Mouse (Mus musculus): ENCODE data around the gene Pcnx4. TPM values are rescaled to one million over a fixed set of nuclear protein-coding genes. Genes with fewer than 3 reads are reported as not detected.
"Not testable (repeated sequence)": the region's sequence is repeated elsewhere in the genome, so short reads cannot be mapped to it uniquely, and the experiment has no call there.

The Pcnx4 gene
- total RNA-seq, 2 experiments from 2014 or later: 2.8 to 3.9 TPM

DNA sequence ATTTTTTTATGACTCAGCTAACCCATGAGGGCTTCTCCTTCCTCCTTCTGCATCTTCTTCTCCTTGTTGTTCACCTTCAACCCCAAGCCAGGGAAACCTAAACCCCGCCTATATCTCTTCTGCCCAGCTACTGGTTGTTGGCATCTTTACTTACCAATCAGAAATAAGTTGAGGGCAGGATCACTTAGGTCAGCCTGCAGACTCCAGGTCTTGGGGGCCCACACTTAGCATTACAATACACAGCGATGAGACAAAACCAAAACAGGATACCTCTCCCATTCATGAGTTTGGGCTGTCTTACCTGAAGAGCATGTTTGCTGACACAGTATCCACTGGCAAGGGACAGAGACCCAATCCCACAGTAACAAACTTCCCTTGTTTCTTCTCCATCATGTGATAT is 57.8 kb downstream of the Pcnx4 start:
- DNase-seq: no peak

DNA sequence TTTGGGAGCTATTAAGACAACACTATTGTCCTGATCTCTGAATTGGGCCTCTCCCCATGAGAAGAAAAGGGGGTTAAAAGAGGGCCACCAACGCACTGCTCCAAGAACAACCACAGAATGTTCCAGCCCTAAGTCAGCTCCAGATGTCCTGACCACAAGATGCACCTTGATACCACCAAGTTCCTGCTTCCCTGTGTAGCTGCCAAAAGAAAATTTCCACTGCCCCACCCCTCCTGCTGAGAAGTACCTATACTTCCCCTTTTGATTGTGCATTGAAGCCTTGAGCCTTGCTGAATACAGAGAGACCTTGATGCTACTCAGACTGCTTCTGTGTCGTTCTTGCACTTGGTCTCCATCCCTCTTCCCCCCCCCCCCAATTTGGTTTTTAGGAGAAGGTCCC is 62.5 kb downstream of the Pcnx4 start:
- DNase-seq: not testable (repeated sequence)

DNA sequence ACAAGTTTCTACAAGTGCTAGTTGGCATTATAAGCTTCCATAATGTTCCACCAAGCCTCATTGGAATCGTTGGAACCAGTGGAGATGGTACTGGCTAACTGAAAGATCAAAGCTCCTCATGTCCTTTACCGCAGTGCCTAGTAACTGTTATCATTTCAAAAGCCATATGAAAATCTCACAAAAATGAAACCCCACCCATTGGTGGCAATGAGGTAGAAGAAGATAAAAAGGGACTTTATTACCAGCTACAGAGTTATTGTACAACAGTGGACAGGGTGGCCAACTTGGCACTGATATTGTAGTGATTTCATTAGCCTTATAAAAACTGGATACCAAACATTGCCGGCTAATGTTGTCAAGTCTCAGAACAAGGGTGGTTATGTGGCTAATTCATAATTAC is 75.9 kb downstream of the Pcnx4 start:
- DNase-seq: no peak

DNA sequence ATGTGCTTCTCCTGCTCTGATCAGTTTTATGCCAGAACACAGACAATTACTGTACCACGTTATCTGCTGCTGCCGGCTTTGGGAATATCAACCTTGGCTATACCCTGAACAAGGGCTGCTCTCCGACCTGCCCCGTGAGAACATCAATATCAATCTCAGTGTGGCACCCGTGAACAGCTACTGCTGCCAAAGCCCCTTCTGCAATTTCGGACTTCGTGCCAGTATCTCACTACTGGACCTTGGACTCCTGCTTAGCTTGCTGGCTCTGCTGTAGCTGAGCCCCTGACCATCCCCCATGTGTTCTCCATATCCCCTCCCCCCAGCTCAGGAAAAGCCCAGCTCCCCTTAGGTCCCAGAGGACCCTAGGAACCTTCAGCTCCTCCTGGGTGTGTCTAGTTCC is 84.7 kb downstream of the Pcnx4 start:
- DNase-seq: no peak

DNA sequence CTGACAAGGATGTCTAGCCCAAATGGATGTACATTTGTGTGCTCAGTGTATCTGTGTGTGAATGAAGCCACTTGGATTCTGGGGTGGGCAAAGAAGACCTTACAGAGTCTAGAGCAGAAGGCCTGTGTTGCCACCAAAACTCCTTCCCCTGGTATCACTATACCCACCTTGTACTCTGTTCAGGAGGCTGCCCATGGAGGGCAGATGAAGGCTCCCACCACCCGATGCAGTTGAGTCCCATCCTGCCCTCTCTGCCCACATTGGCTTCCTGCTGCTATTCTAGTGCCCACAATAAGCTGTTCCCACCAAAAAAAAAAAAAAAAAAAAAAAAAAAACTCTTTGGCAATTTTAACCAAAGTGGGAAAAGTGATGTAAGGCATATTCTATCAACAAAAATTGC is 85.3 kb downstream of the Pcnx4 start:
- no peak for DNase-seq

- DNase-seq: no peak
Observed at GRCm38 (mm10) chr12:72622853-72623496, 86.8 kb downstream of the Pcnx4 start.

GRCm38 (mm10) chr12:72628751-72629150 is 92.6 kb downstream of the Pcnx4 start:
- DNase-seq: no peak

Other genes with a start within 250 kb of the Pcnx4 start
- 1 to 10 TPM; 6.0 to 7.1 TPM for gene Rtn1, start 127.3 kb upstream of the Pcnx4 start, total RNA-seq (2021)
- under 1 TPM in 1 of 2 experiments, not detected in 1; 0.16 TPM for gene Lrrc9, start 94.5 kb upstream of the Pcnx4 start, total RNA-seq (2021)
- not detected for gene Gm4756, start 113.3 kb downstream of the Pcnx4 start, total RNA-seq (2021)
- gene Dhrs7, start 128.5 kb downstream of the Pcnx4 start, total RNA-seq (2021): 10 to 100 TPM; 29.9 to 35.9 TPM
- 100 to 1,000 TPM; 185 to 193 TPM for gene Ppm1a, start 221.1 kb downstream of the Pcnx4 start, total RNA-seq (2021)